Mouse (Mus musculus): ENCODE results near the gene Pbp2. TPM values are rescaled to one million over a fixed set of nuclear protein-coding genes. Genes with fewer than 3 reads are reported as not detected.

Pbp2 gene
- polyA plus RNA-seq, 1 experiment from 2014 or later: not detected

DNA sequence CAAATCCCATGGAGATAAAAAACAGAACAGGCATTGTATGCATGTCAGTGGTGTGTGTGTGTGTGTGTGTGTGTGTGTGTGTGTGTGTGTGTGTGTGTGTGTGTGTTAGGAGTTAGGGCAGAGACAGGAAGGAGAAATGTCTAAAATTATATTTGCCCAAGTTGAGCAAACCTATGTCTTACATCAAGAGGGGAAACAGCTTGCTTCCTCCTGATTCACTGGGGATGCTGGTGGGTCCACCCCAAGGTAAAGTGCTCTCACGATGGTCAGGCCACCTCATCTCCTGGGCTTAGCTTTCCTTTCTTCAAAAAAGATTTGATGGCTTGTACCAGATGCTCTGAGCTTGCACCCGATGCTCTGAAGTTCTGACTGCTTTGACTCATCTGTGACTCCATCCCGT lies 13.9 kb upstream of the Pbp2 start:
- Histone ChIP-seq H3K9me3 (no peaks in the 10 kb centered on the region), H3K9ac (no peak overlapping the region), H3K27ac (no peak overlapping the region), H3K4me1 (peaks cover 8% of the 10 kb centered on the region), H3K4me2 (no peak overlapping the region), H3K36me3 (replicated peaks) (no peaks in the 10 kb centered on the region), H3K4me3 (replicated peaks) (no peak overlapping the region), H3K27me3 (no peaks in the 10 kb centered on the region)
- no peak for ATAC-seq (ENCODE audit: low FRiP score)
- 78% methylated on average over 3 of the region's 3 CpGs for WGBS

DNA sequence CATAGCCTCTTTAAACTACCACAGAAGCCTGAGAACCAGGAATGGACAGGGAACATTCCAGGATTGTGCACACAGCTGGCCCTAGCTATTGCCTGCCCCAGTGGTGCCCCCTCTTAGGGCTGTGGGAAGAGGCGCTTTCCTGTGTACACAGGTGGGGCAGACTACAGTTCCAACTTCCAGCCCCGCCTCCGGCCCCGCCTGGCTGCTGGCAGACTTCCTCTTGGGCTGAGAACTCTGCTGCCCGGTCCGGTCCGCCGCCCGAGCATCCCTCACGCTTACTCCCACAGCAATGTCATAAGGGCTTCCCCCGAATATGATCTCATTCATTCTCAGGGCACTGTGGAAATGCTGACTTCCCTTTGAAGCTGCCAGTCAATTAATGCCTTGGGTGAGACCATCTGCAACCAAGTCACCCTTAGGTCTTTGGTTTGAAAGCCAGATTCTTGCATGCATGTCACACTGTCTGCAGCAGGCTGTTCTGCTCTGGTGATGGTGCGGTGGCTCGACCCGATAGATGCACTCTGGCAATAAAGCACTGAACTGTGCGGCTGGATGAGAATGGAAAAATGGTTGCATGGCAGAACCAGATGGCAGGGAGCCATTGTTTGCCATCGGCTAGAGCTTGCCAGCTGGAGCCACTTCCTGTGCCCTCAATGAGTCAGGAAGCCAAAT lies 13.2 kb upstream of the Pbp2 start:
- no peak overlapping the region for H3K4me3 ChIP-seq (replicated peaks)
- H3K9me3 ChIP-seq: no peaks in the 10 kb centered on the region
- no peak overlapping the region for H3K9ac ChIP-seq
- H3K4me2 ChIP-seq: no peak overlapping the region
- H3K27me3 ChIP-seq: no peaks in the 10 kb centered on the region
- 57% methylated on average over 16 of the region's 16 CpGs for WGBS
- H3K27ac ChIP-seq: no peak overlapping the region
- ATAC-seq (ENCODE audit: low FRiP score): no peak
- peaks cover 8% of the 10 kb centered on the region for H3K4me1 ChIP-seq
- no peaks in the 10 kb centered on the region for H3K36me3 ChIP-seq (replicated peaks)

DNA sequence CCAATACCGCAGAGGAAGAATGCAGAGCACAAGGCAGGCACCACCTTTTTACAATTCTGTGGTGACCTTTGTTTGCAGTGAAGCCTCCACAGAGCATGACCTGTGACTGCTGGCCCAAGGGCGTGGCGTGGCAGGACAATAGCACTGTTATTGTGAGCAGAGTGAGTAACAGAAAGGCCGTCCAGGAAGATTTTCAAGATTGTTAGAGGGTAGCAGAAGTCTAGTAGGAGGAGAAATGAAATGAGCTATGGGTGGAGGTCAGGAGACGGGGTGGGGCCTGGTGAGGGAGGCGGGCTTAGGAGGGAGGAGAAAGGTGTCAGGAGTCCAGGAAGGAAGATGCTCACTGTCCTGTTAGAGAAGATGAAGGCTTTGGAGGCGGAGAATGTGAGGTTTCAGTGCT lies 12.5 kb upstream of the Pbp2 start:
- ATAC-seq (ENCODE audit: low FRiP score): no peak
- WGBS: 70% methylated on average over 7 of the region's 7 CpGs
- H3K4me2 ChIP-seq: no peak overlapping the region
- H3K4me1 ChIP-seq: peaks cover 8% of the 10 kb centered on the region
- H3K9me3 ChIP-seq: no peaks in the 10 kb centered on the region
- no peak overlapping the region for H3K27ac ChIP-seq
- no peaks in the 10 kb centered on the region for H3K27me3 ChIP-seq
- H3K36me3 ChIP-seq (replicated peaks): no peaks in the 10 kb centered on the region
- no peak overlapping the region for H3K4me3 ChIP-seq (replicated peaks)
- no peak overlapping the region for H3K9ac ChIP-seq

DNA sequence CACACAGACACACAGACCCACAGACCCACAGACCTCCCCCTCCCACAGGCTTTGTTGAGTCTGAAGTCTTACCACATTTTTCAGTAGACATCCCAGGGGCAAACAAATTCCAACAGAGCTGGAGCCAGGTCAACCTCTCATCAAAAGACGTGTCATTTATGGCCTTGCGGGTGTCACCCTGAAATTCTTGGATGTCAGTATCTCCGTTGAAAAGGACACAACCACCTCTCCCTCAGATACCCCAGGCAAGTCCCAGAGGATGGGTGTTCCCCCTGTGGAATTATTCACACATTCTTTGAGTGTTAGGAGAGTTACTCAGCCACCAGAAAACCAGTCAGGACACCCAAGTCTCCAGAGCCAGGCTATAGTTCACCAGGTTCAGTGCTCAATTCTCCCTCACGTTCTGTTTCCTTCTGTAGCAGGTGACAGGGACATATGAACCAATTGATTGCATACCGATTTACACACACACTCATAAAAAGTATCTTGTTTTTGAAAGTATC lies 9.3 kb upstream of the Pbp2 start:
- 86% methylated on average over 5 of the region's 5 CpGs for WGBS
- ATAC-seq (ENCODE audit: low FRiP score): no peak
- Histone ChIP-seq H3K4me2 (no peak overlapping the region), H3K27me3 (no peaks in the 10 kb centered on the region), H3K36me3 (replicated peaks) (no peaks in the 10 kb centered on the region), H3K27ac (no peak overlapping the region), H3K4me3 (replicated peaks) (no peak overlapping the region), H3K4me1 (peaks cover 8% of the 10 kb centered on the region), H3K9me3 (no peaks in the 10 kb centered on the region), H3K9ac (no peak overlapping the region)

DNA sequence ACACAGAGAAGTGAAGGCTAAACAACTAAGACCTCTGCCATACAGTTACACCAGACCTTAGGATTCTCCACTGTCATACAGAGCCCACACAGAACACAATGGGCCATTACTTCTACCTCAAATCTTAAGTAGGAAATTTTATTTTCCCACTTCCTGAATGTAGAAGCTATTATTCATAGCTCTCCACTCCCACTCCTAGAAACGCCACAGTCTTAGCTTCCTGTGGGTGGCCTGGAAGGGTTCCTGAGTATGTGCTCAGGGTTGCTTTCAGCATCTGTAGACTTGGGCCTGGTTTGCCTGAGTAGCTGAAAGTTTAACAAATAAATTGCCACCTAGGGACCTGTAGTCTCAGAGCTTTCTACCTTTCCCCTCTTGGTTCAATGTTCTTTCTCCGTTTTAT lies 5.9 kb upstream of the Pbp2 start:
- H3K27me3 ChIP-seq: no peaks in the 10 kb centered on the region
- no peak overlapping the region for H3K9ac ChIP-seq
- no peak overlapping the region for H3K4me3 ChIP-seq (replicated peaks)
- H3K4me2 ChIP-seq: no peak overlapping the region
- H3K27ac ChIP-seq: no peak overlapping the region
- no peak for ATAC-seq (ENCODE audit: low FRiP score)
- H3K4me1 ChIP-seq: no peaks in the 10 kb centered on the region
- H3K36me3 ChIP-seq (replicated peaks): no peaks in the 10 kb centered on the region
- 88% methylated on average over 2 of the region's 2 CpGs for WGBS
- no peaks in the 10 kb centered on the region for H3K9me3 ChIP-seq

DNA sequence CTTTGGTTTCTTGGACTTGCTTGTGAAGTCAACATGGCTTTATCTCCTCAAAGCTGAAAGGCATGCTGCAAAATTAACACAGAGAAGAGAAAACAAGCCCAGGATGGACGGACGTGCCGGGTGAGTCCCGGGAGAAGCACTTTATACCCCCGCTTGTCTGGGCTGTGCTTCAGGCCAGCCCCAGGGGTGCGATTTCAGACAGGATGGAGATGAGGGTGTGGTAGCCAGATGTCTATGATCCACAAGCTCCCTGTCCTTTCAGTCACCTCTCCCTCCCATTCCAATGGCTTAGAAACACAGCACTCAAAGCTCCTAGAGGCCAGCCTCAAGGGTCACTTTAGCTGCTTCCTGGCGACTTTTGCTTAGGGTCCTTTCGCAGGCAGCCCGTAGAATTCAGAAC lies 3.8 kb upstream of the Pbp2 start:
- H3K4me2 ChIP-seq: no peak overlapping the region
- no peak for ATAC-seq (ENCODE audit: low FRiP score)
- H3K27ac ChIP-seq: no peak overlapping the region
- no peaks in the 10 kb centered on the region for H3K36me3 ChIP-seq (replicated peaks)
- no peaks in the 10 kb centered on the region for H3K4me1 ChIP-seq
- no peaks in the 10 kb centered on the region for H3K9me3 ChIP-seq
- no peak overlapping the region for H3K4me3 ChIP-seq (replicated peaks)
- WGBS: 87% methylated on average over 9 of the region's 9 CpGs
- no peaks in the 10 kb centered on the region for H3K27me3 ChIP-seq
- no peak overlapping the region for H3K9ac ChIP-seq

DNA sequence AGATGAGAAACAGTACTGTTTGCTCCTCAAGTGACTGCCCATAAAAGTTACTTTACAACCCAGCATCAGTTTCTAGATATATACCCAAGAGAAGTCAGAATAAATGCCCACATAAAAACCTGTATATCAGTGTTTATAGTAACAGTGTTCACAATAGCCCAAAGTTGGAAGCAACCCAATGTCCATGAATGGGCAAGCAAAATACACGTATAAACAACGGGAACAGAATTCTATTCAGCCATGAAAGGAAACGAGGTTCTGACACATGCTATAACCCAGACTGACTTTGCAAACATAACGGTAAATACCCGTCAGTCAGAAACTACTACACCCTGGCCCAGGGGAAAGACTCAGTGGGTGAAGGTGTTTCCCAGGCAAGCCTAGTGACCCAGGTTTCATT lies 1.8 kb upstream of the Pbp2 start:
- no peaks in the 10 kb centered on the region for H3K9me3 ChIP-seq
- no peaks in the 10 kb centered on the region for H3K27me3 ChIP-seq
- H3K36me3 ChIP-seq (replicated peaks): no peaks in the 10 kb centered on the region
- H3K4me3 ChIP-seq (replicated peaks): no peak overlapping the region
- no peaks in the 10 kb centered on the region for H3K4me1 ChIP-seq
- H3K4me2 ChIP-seq: no peak overlapping the region
- WGBS: 88% methylated on average over 5 of the region's 5 CpGs
- ATAC-seq (ENCODE audit: low FRiP score): no peak
- H3K27ac ChIP-seq: no peak overlapping the region
- H3K9ac ChIP-seq: no peak overlapping the region

DNA sequence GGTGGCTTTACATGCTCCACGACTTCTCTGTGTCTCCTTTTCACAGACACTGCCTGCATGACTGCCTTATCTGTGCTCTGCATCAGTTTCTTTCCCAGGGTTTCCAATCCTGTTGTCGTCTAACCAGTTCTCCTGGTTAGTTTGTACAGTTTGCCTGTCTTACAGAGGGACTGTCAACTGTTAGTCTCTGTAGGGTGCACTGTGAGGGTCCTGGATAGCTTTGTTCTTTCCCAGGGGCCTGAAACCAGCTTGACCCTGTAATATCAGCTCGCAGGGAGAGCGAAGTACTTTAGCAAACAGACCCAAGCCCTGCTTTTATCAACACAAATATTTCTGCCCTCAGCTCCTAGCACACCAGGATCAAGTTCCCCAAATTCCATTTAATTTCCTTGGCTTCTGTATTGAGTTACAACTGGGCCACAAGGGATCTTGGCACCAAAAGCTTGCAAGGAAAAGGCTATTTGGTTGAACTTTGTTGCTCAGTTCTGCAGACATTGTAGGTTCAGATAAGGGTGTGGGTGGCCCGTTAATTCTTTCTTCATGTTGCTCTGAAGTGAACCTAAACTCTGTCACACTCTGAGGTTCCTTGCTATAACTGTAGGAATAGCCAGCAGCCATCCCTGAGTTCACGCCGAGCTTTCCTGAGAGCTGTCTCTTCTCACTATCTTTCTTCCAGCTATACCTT lies 5.5 kb downstream of the Pbp2 start:
- Histone ChIP-seq H3K27me3 (no peaks in the 10 kb centered on the region), H3K4me1 (no peaks in the 10 kb centered on the region), H3K4me2 (no peak overlapping the region), H3K27ac (no peak overlapping the region), H3K9me3 (no peaks in the 10 kb centered on the region), H3K36me3 (replicated peaks) (no peaks in the 10 kb centered on the region), H3K4me3 (replicated peaks) (no peak overlapping the region), H3K9ac (no peak overlapping the region)
- no peak for ATAC-seq (ENCODE audit: low FRiP score)
- WGBS: 78% methylated on average over 7 of the region's 7 CpGs

DNA sequence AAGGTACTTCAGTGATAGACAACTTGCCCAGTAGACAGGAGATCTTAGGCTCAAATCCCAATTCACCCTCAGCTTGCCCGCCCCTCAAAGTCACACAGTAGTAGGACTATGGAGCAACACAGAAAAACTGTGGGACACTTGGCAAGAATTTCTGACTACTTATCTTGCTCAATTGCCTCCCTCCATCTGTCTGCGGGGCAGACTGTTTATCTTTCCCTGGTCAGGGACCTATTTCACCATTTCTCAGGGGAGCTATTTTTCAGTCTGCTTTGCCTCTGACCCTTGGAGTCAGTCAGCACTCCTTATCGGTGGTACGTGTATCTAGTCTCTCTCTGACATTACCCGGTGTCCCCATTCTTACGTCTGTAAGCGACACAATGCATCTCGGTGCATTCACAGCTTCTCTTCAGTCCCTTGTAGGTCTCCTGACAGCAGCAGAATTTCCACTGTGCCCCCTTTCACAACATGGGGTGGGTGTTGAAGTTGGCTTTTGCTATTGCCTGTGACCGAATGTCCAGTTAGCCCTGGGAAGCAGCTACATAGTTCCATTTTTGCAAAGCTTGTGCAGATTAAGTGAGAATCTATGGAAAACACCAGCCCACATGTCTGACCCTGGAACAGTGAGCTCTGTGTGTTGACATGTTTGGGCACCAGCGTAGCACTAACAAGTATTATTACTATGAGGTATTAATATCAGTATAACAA lies 7.6 kb downstream of the Pbp2 start:
- Histone ChIP-seq H3K27ac (no peak overlapping the region), H3K36me3 (replicated peaks) (no peaks in the 10 kb centered on the region), H3K4me3 (replicated peaks) (no peak overlapping the region), H3K9me3 (no peaks in the 10 kb centered on the region), H3K4me1 (no peaks in the 10 kb centered on the region), H3K27me3 (no peaks in the 10 kb centered on the region), H3K4me2 (no peak overlapping the region), H3K9ac (no peak overlapping the region)
- 92% methylated on average over 10 of the region's 10 CpGs for WGBS
- ATAC-seq (ENCODE audit: low FRiP score): no peak

DNA sequence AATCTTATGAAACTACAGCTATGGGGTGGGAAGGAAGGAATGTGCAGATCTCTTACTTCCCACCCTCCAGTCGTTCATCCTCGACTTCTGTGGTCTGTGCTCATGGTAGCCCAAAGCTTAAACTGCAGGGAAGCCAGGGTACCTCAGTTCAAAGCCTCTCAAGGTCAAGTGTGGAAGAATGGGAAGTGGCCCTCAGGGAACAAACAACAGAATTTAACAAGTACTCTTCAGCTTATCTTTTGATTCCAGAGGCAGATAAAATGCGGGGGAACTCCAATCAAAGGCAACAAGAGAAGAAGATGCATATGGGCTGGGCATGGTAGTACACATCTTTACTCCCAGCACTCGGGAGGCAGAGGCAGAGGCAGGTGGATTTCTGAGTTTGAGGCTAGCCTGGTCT lies 9.7 kb downstream of the Pbp2 start:
- no peak for ATAC-seq (ENCODE audit: low FRiP score)
- H3K4me3 ChIP-seq (replicated peaks): no peak overlapping the region
- no peak overlapping the region for H3K27ac ChIP-seq
- H3K9ac ChIP-seq: no peak overlapping the region
- H3K27me3 ChIP-seq: no peaks in the 10 kb centered on the region
- 78% methylated on average over 4 of the region's 4 CpGs for WGBS
- H3K4me2 ChIP-seq: no peak overlapping the region
- H3K4me1 ChIP-seq: no peaks in the 10 kb centered on the region
- no peaks in the 10 kb centered on the region for H3K9me3 ChIP-seq
- no peaks in the 10 kb centered on the region for H3K36me3 ChIP-seq (replicated peaks)

DNA sequence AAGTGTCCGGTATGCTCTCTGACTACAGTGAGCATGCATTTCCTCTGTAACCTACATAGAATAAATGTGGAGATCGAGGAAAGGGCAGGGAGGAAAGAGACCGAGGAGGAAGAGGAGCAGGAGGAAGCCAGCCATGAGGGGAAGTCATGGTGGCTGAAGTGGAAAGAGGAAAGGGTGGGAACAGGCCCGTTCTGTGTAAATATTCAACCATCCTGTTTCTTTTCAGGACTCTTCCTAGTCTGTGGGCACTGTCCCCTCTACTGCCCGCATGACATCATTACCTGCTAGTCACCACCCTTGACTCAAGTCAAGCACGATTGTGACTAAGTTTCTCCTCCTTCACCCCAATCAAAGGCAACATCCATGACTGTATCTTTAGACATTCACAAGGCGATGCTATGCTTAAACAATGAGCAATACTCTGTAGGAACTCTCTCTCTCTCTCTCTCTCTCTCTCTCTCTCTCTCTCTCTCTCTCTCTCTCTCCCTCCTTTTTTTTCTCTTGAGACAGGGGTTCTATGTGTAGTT lies 11.1 kb downstream of the Pbp2 start:
- Histone ChIP-seq H3K4me1 (no peaks in the 10 kb centered on the region), H3K4me2 (no peak overlapping the region), H3K36me3 (replicated peaks) (no peaks in the 10 kb centered on the region), H3K9me3 (no peaks in the 10 kb centered on the region), H3K9ac (no peak overlapping the region), H3K27ac (no peak overlapping the region), H3K4me3 (replicated peaks) (no peak overlapping the region), H3K27me3 (no peaks in the 10 kb centered on the region)
- ATAC-seq (ENCODE audit: low FRiP score): no peak
- 83% methylated on average over 7 of the region's 7 CpGs for WGBS

DNA sequence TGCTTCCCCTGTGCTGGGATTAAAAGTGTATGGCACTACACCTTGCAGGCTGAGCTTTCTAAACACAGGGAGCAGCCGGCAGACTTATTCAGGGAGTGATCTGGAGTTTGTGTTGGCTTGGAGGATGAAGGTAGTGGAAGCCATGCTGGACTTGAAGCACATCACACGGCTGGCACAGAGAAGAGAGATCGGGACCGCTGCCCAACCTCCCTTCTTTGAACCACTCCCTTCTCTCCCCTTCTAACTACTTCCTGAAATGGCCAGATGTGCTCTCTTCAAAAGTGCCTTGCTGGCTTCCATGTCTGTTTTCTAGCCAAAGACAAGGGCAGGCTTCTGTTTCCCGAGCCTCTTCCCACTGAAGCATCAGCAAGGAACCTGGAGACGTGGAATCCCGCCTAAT lies 12.6 kb downstream of the Pbp2 start:
- Histone ChIP-seq H3K27me3 (no peaks in the 10 kb centered on the region), H3K4me3 (replicated peaks) (no peak overlapping the region), H3K36me3 (replicated peaks) (no peaks in the 10 kb centered on the region), H3K9me3 (no peaks in the 10 kb centered on the region), H3K4me1 (no peaks in the 10 kb centered on the region), H3K4me2 (no peak overlapping the region), H3K9ac (no peak overlapping the region), H3K27ac (no peak overlapping the region)
- no peak for ATAC-seq (ENCODE audit: low FRiP score)
- 91% methylated on average over 7 of the region's 7 CpGs for WGBS
